Mouse (Mus musculus): ENCODE data around the gene Cryba4. TPM values are rescaled to one million over a fixed set of nuclear protein-coding genes. Genes with fewer than 3 reads are reported as not detected.

Cryba4 gene
- total and polyA plus RNA-seq, 2 experiments from 2014 or later = 1.6 to 3.7 TPM

DNA sequence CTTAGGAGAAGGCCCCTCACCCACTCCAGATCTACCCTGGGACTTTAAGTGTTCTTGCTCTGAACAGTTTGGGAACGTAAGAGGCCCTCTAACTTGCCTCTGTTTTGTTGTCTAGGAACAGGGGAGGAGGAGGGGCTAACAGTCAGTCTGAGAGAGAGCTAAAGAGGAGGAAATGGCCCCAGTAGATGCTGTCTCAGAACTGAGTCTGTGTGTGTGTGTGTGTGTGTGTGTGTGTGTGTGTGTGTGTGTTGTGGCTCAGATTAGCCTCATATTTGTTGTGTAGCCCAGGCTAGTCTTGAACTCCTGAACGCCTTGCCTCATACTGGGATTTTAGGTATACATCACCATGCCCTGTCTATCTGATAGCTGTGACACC, 34.3 kb upstream of the Cryba4 start:
- ATAC-seq (ENCODE audit: insufficient read depth, low read depth) (no peak), DNase-seq (ENCODE audit: low spot score) (no peak)
- Histone ChIP-seq H3K4me3 (ENCODE audit: low read depth, low read length) (no peak overlapping the region), H3K4me2 (ENCODE audit: low read depth, low read length) (no peak overlapping the region), H3K9ac (replicated peaks; ENCODE audit: low read depth, low read length) (no peak overlapping the region), H3K27me3 (ENCODE audit: control insufficient read depth, insufficient read depth, low read length) (no peaks in the 10 kb centered on the region), H3K4me1 (ENCODE audit: control insufficient read depth, insufficient read depth) (peaks cover 45% of the 10 kb centered on the region), H3K36me3 (replicated peaks; ENCODE audit: control insufficient read depth, insufficient read depth, low read length) (no peaks in the 10 kb centered on the region), H3K27ac (ENCODE audit: low read depth) (0 out of 2 replicates have a peak overlapping the region, but pooled peaks have one; percentile 33), H3K9me3 (replicated peaks; ENCODE audit: control insufficient read depth, low read length) (no peaks in the 10 kb centered on the region)
- TF ChIP-seq EP300 (IDR thresholded peaks at IDR 0.05; ENCODE audit: low read depth) = no peak
- 68% methylated on average over 2 of the region's 2 CpGs for WGBS

DNA sequence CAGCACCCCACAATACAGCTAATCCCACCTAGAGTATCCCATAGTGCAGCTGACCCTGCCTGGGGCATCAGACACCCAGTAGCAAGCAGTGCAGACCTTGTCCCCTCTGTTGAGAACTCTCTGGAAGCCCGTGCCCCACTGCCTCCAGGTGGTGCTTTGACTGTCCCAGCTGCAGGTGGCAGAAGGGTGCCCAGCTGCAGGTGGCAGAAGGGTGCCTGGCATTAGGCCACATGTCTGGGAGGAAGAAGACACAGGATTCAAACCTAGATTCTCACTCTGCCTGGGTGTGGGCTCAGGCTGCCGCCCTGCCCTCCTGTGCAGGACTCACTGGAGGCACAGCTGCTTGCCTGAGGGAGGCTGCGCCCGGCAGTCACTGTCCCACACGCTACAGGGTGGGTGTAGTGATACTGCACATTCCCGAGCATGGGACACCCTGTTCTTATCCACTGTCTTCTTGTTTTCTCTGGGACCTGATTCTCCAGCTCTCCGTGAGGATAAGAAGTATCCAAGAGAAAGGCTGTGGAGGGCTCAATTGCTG, 33.3 kb upstream of the Cryba4 start:
- TF ChIP-seq EP300 (IDR thresholded peaks at IDR 0.05; ENCODE audit: low read depth) (no peak), CTCF (IDR thresholded peaks at IDR 0.05; ENCODE audit: low read depth) (no peak)
- Histone ChIP-seq H3K9ac (replicated peaks; ENCODE audit: low read depth, low read length) (no peak overlapping the region), H3K27ac (ENCODE audit: low read depth) (peak overlapping the region; percentile 78; the same call in 1 of the 2 replicates), H3K4me2 (ENCODE audit: low read depth, low read length) (no peak overlapping the region), H3K4me1 (ENCODE audit: control insufficient read depth, insufficient read depth) (peaks cover 52% of the 10 kb centered on the region), H3K4me3 (ENCODE audit: low read depth, low read length) (no peak overlapping the region), H3K36me3 (replicated peaks; ENCODE audit: control insufficient read depth, insufficient read depth, low read length) (no peaks in the 10 kb centered on the region), H3K9me3 (replicated peaks; ENCODE audit: control insufficient read depth, low read length) (no peaks in the 10 kb centered on the region), H3K27me3 (ENCODE audit: control insufficient read depth, insufficient read depth, low read length) (no peaks in the 10 kb centered on the region)
- no peak for ATAC-seq (ENCODE audit: insufficient read depth, low read depth)
- WGBS = 83% methylated on average over 7 of the region's 7 CpGs
- no peak for DNase-seq (ENCODE audit: low spot score)

DNA sequence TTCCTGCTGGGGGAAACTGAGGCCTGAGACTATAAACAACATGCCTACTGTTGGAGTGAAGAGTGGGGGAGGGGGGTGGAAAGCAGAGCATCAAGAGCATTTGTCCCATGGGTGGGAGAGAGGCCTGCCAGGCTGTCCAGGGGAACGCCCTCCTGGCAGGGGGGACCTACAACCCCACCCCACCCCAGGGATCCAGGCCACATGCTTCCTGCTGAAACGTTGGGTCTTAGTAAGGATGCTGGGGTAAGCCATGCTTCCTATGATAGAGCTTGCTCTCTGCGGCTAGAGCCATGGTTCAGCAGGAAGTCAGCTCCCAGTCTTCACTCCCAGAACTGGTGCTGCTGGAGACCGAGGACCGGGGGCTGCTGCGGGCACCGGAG, 31.9 kb upstream of the Cryba4 start:
- DNase-seq (ENCODE audit: low spot score) (no peak), ATAC-seq (ENCODE audit: insufficient read depth, low read depth) (no peak)
- Histone ChIP-seq H3K4me1 (ENCODE audit: control insufficient read depth, insufficient read depth) (peaks cover 65% of the 10 kb centered on the region), H3K9me3 (replicated peaks; ENCODE audit: control insufficient read depth, low read length) (no peaks in the 10 kb centered on the region), H3K4me3 (ENCODE audit: low read depth, low read length) (no peak overlapping the region), H3K9ac (replicated peaks; ENCODE audit: low read depth, low read length) (no peak overlapping the region), H3K27ac (ENCODE audit: low read depth) (peak overlapping the region; percentile 78), H3K4me2 (ENCODE audit: low read depth, low read length) (no peak overlapping the region), H3K27me3 (ENCODE audit: control insufficient read depth, insufficient read depth, low read length) (no peaks in the 10 kb centered on the region), H3K36me3 (replicated peaks; ENCODE audit: control insufficient read depth, insufficient read depth, low read length) (no peaks in the 10 kb centered on the region)
- 72% methylated on average over 7 of the region's 7 CpGs for WGBS
- no peak for TF ChIP-seq EP300 (IDR thresholded peaks at IDR 0.05; ENCODE audit: low read depth)
- no peak for TF ChIP-seq CTCF (IDR thresholded peaks at IDR 0.05; ENCODE audit: low read depth)

DNA sequence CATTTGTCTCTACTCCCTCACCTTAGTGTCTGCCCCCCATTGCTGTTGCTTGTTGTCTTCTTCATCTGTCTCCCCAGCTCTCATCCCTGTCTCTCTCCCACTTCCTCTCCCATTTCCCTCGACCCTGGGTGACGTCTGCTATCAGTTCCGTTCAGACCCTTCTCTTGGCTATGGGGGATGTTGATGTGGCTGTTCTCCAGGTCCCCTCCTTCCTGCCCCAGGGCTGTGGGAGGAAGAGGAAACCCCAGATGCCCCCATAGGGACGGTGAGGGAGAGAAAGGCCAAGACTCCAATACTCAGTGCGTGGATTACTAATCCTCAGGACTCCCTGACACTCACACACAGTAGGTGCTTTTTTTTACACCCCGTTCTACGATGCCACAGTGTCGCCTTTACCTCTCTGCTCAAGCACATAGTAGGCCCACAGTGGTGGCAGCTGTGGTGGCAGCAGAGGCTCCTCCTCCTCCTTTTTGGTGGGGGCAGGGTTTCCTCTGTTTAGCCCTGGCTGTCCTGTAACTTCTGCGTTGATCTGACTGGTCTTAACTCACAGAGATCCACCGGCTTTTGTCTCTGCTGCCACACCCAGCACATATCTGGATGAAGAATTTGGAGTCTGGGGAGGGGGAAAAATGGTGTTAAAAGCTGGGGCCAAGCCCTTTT, 31.4 kb upstream of the Cryba4 start:
- no peak overlapping the region for H3K4me3 ChIP-seq (ENCODE audit: low read depth, low read length)
- no peaks in the 10 kb centered on the region for H3K9me3 ChIP-seq (replicated peaks; ENCODE audit: control insufficient read depth, low read length)
- peak overlapping the region; percentile 78 for H3K27ac ChIP-seq (ENCODE audit: low read depth)
- no peak for TF ChIP-seq CTCF (IDR thresholded peaks at IDR 0.05; ENCODE audit: low read depth)
- peak; percentile 47; the same call in 1 of the 2 replicates for TF ChIP-seq EP300 (IDR thresholded peaks at IDR 0.05; ENCODE audit: low read depth)
- peaks cover 68% of the 10 kb centered on the region for H3K4me1 ChIP-seq (ENCODE audit: control insufficient read depth, insufficient read depth)
- H3K4me2 ChIP-seq (ENCODE audit: low read depth, low read length) = peak overlapping the region; percentile 12; the same call in 1 of the 2 replicates
- DNase-seq (ENCODE audit: low spot score) (peak; percentile 32), ATAC-seq (ENCODE audit: insufficient read depth, low read depth) (peak; percentile 49)
- no peaks in the 10 kb centered on the region for H3K36me3 ChIP-seq (replicated peaks; ENCODE audit: control insufficient read depth, insufficient read depth, low read length)
- H3K27me3 ChIP-seq (ENCODE audit: control insufficient read depth, insufficient read depth, low read length) = no peaks in the 10 kb centered on the region
- 56% methylated on average over 10 of the region's 10 CpGs for WGBS
- no peak overlapping the region for H3K9ac ChIP-seq (replicated peaks; ENCODE audit: low read depth, low read length)

DNA sequence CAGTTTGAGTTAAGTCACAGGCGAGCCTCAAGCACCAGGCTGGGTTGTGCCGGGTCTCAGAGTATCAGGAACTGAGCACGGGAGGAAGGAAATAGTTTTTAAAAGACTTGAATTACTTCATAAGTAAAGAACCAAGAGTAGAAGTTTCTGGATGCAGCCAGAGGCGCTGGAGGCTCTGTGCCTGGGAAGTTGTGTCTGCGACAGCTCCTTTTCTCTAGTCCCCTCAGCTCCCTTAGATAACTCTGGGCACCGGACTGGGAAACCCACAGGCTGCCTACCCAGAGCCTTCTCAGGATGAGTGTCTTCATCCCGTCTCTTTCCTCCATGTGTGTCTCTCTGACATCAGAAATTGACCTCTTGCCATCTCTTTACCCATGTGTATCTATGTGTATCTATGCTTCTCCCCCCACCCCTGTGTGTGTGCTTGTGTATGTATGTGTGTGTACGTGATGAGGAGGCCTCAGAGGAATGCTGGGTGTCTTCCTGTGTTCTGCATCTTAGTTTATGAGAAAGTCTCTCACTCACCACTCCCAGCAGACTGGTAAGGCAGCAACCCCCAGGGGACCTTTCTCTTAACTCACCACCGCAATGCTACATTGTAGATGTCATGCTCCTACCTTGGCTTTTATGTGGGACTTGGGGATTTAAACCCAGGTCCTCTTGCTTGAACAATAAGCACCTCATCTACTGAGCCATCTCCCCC, 30.6 kb upstream of the Cryba4 start:
- 52% methylated on average over 9 of the region's 9 CpGs for WGBS
- ATAC-seq (ENCODE audit: insufficient read depth, low read depth) (no peak), DNase-seq (ENCODE audit: low spot score) (no peak)
- H3K27me3 ChIP-seq (ENCODE audit: control insufficient read depth, insufficient read depth, low read length) = no peaks in the 10 kb centered on the region
- H3K36me3 ChIP-seq (replicated peaks; ENCODE audit: control insufficient read depth, insufficient read depth, low read length) = no peaks in the 10 kb centered on the region
- no peak overlapping the region for H3K4me3 ChIP-seq (ENCODE audit: low read depth, low read length)
- H3K9me3 ChIP-seq (replicated peaks; ENCODE audit: control insufficient read depth, low read length) = no peaks in the 10 kb centered on the region
- TF ChIP-seq EP300 (IDR thresholded peaks at IDR 0.05; ENCODE audit: low read depth) (no peak), CTCF (IDR thresholded peaks at IDR 0.05; ENCODE audit: low read depth) (no peak)
- peak overlapping the region; percentile 78 for H3K27ac ChIP-seq (ENCODE audit: low read depth)
- H3K4me1 ChIP-seq (ENCODE audit: control insufficient read depth, insufficient read depth) = peaks cover 62% of the 10 kb centered on the region
- no peak overlapping the region for H3K9ac ChIP-seq (replicated peaks; ENCODE audit: low read depth, low read length)
- H3K4me2 ChIP-seq (ENCODE audit: low read depth, low read length) = peak overlapping the region; percentile 12; the same call in 1 of the 2 replicates

Measured in heart, postnatal 0 days (tissue).